ENCODE assay signal across 16 mouse cellular contexts in genomic region chr11:29040817-29041216, GRCm38 (mm10).
A peak's percentile ranks its signal among the peaks of the same experiment; 100 is the strongest.
DNase-seq lines count a peak whose midpoint lies in the region; ATAC-seq and TF ChIP-seq lines count a peak whose summit lies in the region.
"Had no signal": no experiment of that assay in that cellular context is flagged by ENCODE, and none has a peak within 500 bp of the region (broad histone marks: within the 10 kb centered on the region; RNA-seq: fewer than 3 reads in every experiment).

No protein-coding gene starts in this region.

- no peaks in the 10 kb centered on the region for H3K27me3 ChIP-seq in embryonic facial prominence, embryonic 11.5 days (ENCODE audit: control insufficient read depth, insufficient read depth, low read length)
- H3K27me3 ChIP-seq in embryonic facial prominence, embryonic 10.5 days (replicated peaks; ENCODE audit: low read depth, poor library complexity, severe bottlenecking), result no peaks in the 10 kb centered on the region
- H3K27me3 ChIP-seq in kidney, embryonic 15.5 days, result no peaks in the 10 kb centered on the region
- no peaks in the 10 kb centered on the region for H3K27me3 ChIP-seq in midbrain, postnatal 0 days (ENCODE audit: insufficient read depth, low read length)
- H3K27me3 ChIP-seq in midbrain, embryonic 15.5 days (replicated peaks), result no peaks in the 10 kb centered on the region
- no peaks in the 10 kb centered on the region for H3K27me3 ChIP-seq in stomach, postnatal 0 days (ENCODE audit: control insufficient read depth, insufficient read depth, low read length)
- H3K27me3 ChIP-seq: hindbrain, embryonic 13.5 days; liver, embryonic 15.5 days; midbrain, embryonic 12.5 days; neural tube, embryonic 13.5 days had no signal

- H3K4me2 ChIP-seq in embryonic facial prominence, embryonic 11.5 days (ENCODE audit: low read depth, low read length), result no peak overlapping the region
- no peak overlapping the region for H3K4me2 ChIP-seq in kidney, embryonic 15.5 days
- H3K4me2 ChIP-seq in midbrain, postnatal 0 days (ENCODE audit: low read depth, low read length, poor library complexity, severe bottlenecking), result no peak overlapping the region
- H3K4me2 ChIP-seq in midbrain, embryonic 15.5 days, result no peak overlapping the region
- no peak overlapping the region for H3K4me2 ChIP-seq in stomach, postnatal 0 days (replicated peaks; ENCODE audit: low read depth)
- H3K4me2 ChIP-seq: heart, embryonic 11.5 days; hindbrain, embryonic 13.5 days; liver, embryonic 15.5 days; midbrain, embryonic 12.5 days; neural tube, embryonic 13.5 days had no signal

- H3K27ac ChIP-seq in embryonic facial prominence, embryonic 11.5 days (replicated peaks; ENCODE audit: low read depth, low read length), result no peak overlapping the region
- H3K27ac ChIP-seq in embryonic facial prominence, embryonic 10.5 days (replicated peaks), result no peak overlapping the region
- no peak overlapping the region for H3K27ac ChIP-seq in kidney, embryonic 15.5 days
- no peak overlapping the region for H3K27ac ChIP-seq in midbrain, postnatal 0 days (ENCODE audit: low read depth, low read length)
- no peak overlapping the region for H3K27ac ChIP-seq in midbrain, embryonic 15.5 days
- no peak overlapping the region for H3K27ac ChIP-seq in stomach, postnatal 0 days (replicated peaks)
- H3K27ac ChIP-seq: hindbrain, embryonic 13.5 days; liver, embryonic 15.5 days; midbrain, embryonic 12.5 days; neural tube, embryonic 13.5 days had no signal

- peak; percentile 42 for DNase-seq in embryonic facial prominence, embryonic 11.5 days (ENCODE audit: low spot score)
- no peak for DNase-seq in embryonic facial prominence, embryonic 10.5 days (ENCODE audit: low spot score)
- no peak for DNase-seq in kidney, adult 11 months
- peak; percentile 24 for DNase-seq in midbrain, postnatal 0 days (ENCODE audit: low spot score)
- DNase-seq in stomach, postnatal 0 days (ENCODE audit: low spot score), result no peak
- DNase-seq in gastrocnemius, postnatal 10 days, result no peak
- DNase-seq: adrenal gland, adult 8-10 months; kidney, postnatal 14 days; thymus, postnatal 14 days had no signal

- no peaks in the 10 kb centered on the region for H3K4me1 ChIP-seq in embryonic facial prominence, embryonic 11.5 days (ENCODE audit: control insufficient read depth, insufficient read depth, low read length)
- no peaks in the 10 kb centered on the region for H3K4me1 ChIP-seq in embryonic facial prominence, embryonic 10.5 days
- no peaks in the 10 kb centered on the region for H3K4me1 ChIP-seq in kidney, embryonic 15.5 days
- H3K4me1 ChIP-seq in midbrain, postnatal 0 days (ENCODE audit: insufficient read depth, low read length), result no peaks in the 10 kb centered on the region
- no peaks in the 10 kb centered on the region for H3K4me1 ChIP-seq in midbrain, embryonic 15.5 days
- no peaks in the 10 kb centered on the region for H3K4me1 ChIP-seq in stomach, postnatal 0 days (replicated peaks; ENCODE audit: control insufficient read depth, insufficient read depth)
- H3K4me1 ChIP-seq: hindbrain, embryonic 13.5 days; liver, embryonic 15.5 days; midbrain, embryonic 12.5 days; neural tube, embryonic 13.5 days had no signal

- no peak for ATAC-seq in embryonic facial prominence, embryonic 11.5 days (replicated peaks; ENCODE audit: insufficient number of reproducible peaks, low FRiP score, low TSS enrichment, low read depth)
- ATAC-seq in kidney, embryonic 15.5 days (replicated peaks; ENCODE audit: low FRiP score), result peak; percentile 49; the same call in 1 of the 2 replicates
- no peak for ATAC-seq in midbrain, postnatal 0 days (ENCODE audit: low FRiP score)
- no peak for ATAC-seq in midbrain, embryonic 15.5 days (replicated peaks)
- ATAC-seq in stomach, postnatal 0 days (ENCODE audit: low FRiP score, low TSS enrichment), result no peak

- no peak for TF ChIP-seq EP300 in stomach, postnatal 0 days (optimal IDR thresholded peaks at IDR 0.05)

- H3K36me3 ChIP-seq in embryonic facial prominence, embryonic 11.5 days (replicated peaks; ENCODE audit: control insufficient read depth, insufficient read depth, low read depth, low read length), result no peaks in the 10 kb centered on the region
- no peaks in the 10 kb centered on the region for H3K36me3 ChIP-seq in embryonic facial prominence, embryonic 10.5 days (replicated peaks)
- H3K36me3 ChIP-seq in kidney, embryonic 15.5 days, result no peaks in the 10 kb centered on the region
- no peaks in the 10 kb centered on the region for H3K36me3 ChIP-seq in midbrain, postnatal 0 days (ENCODE audit: insufficient read depth, low read length)
- no peaks in the 10 kb centered on the region for H3K36me3 ChIP-seq in midbrain, embryonic 15.5 days (replicated peaks)
- H3K36me3 ChIP-seq in stomach, postnatal 0 days (ENCODE audit: control insufficient read depth, insufficient read depth, low read length), result no peaks in the 10 kb centered on the region
- H3K36me3 ChIP-seq: hindbrain, embryonic 13.5 days; liver, embryonic 15.5 days; midbrain, embryonic 12.5 days; neural tube, embryonic 13.5 days had no signal

- H3K9me3 ChIP-seq in embryonic facial prominence, embryonic 11.5 days (replicated peaks; ENCODE audit: control insufficient read depth, low read length), result no peaks in the 10 kb centered on the region
- no peaks in the 10 kb centered on the region for H3K9me3 ChIP-seq in embryonic facial prominence, embryonic 10.5 days
- no peaks in the 10 kb centered on the region for H3K9me3 ChIP-seq in kidney, embryonic 15.5 days (replicated peaks)
- H3K9me3 ChIP-seq in midbrain, postnatal 0 days (ENCODE audit: low read length), result no peaks in the 10 kb centered on the region
- H3K9me3 ChIP-seq in midbrain, embryonic 15.5 days, result no peaks in the 10 kb centered on the region
- H3K9me3 ChIP-seq in stomach, postnatal 0 days (ENCODE audit: control insufficient read depth, low read length), result no peaks in the 10 kb centered on the region
- H3K9me3 ChIP-seq: hindbrain, embryonic 13.5 days; liver, embryonic 15.5 days; midbrain, embryonic 12.5 days; neural tube, embryonic 13.5 days had no signal

- H3K9ac ChIP-seq in embryonic facial prominence, embryonic 11.5 days (replicated peaks; ENCODE audit: low read length), result no peak overlapping the region
- no peak overlapping the region for H3K9ac ChIP-seq in kidney, embryonic 15.5 days
- no peak overlapping the region for H3K9ac ChIP-seq in midbrain, postnatal 0 days (replicated peaks; ENCODE audit: low read length, poor library complexity, severe bottlenecking)
- H3K9ac ChIP-seq in midbrain, embryonic 15.5 days, result no peak overlapping the region
- H3K9ac ChIP-seq in stomach, postnatal 0 days (ENCODE audit: low read length), result no peak overlapping the region
- H3K9ac ChIP-seq: hindbrain, embryonic 13.5 days; liver, embryonic 15.5 days; midbrain, embryonic 12.5 days; neural tube, embryonic 13.5 days had no signal

- no peak overlapping the region for H3K4me3 ChIP-seq in embryonic facial prominence, embryonic 11.5 days (ENCODE audit: low read depth, low read length)
- H3K4me3 ChIP-seq in embryonic facial prominence, embryonic 10.5 days, result no peak overlapping the region
- no peak overlapping the region for H3K4me3 ChIP-seq in kidney, embryonic 15.5 days (replicated peaks)
- H3K4me3 ChIP-seq in midbrain, postnatal 0 days (ENCODE audit: low read depth, low read length), result no peak overlapping the region
- H3K4me3 ChIP-seq in midbrain, embryonic 15.5 days, result no peak overlapping the region
- no peak overlapping the region for H3K4me3 ChIP-seq in stomach, postnatal 0 days (ENCODE audit: low read depth, low read length)
- H3K4me3 ChIP-seq: hindbrain, embryonic 13.5 days; liver, embryonic 15.5 days; midbrain, embryonic 12.5 days; neural tube, embryonic 13.5 days had no signal

- TF ChIP-seq CTCF in midbrain, postnatal 0 days (IDR thresholded peaks at IDR 0.05), result peak; percentile 64
- peak; percentile 71 for TF ChIP-seq CTCF in stomach, postnatal 0 days (IDR thresholded peaks at IDR 0.05; ENCODE audit: low read depth)

Comparison
In these comparisons a context has a peak if more than half of its experiments do, and no peak if none do; other contexts are left out.
1. DNase-seq: peak in embryonic facial prominence, embryonic 11.5 days (single experiment) and midbrain, postnatal 0 days (single experiment); none in embryonic facial prominence, embryonic 10.5 days (single experiment), kidney, adult 11 months (single experiment), stomach, postnatal 0 days (single experiment) and gastrocnemius, postnatal 10 days (single experiment).